Mouse (Mus musculus) heart, embryonic 14.5 days (tissue): ENCODE results near the gene S100a11. TPM values are rescaled to one million over a fixed set of nuclear protein-coding genes. Genes with fewer than 3 reads are reported as not detected.
"Not testable (repeated sequence)": the region's sequence is repeated elsewhere in the genome, so short reads cannot be mapped to it uniquely, and the experiment has no call there.

Experiments
- ATAC-seq: fragments of 200-750 bp; cut with Nextera tagmentation; 2 replicates; pipeline ENCODE4 v1.8.0; 2017; ENCODE audit warnings: low read depth, moderate TSS enrichment; ENCODE audit not compliant: insufficient number of reproducible peaks, insufficient read depth, low FRiP score
- H3K27ac ChIP-seq, 2 experiments: fragments of 200-500 bp in 1 of 2; fragments of 300-500 bp in 1 of 2; sonication (generic) in 1 of 2; replicated peaks in 1 of 2; 2 replicates each; pipeline ENCODE4 v1.5.1; 2012 to 2014; ENCODE audit warnings: low read depth in 2 of 2, low read length in 2 of 2, control low read depth in 1 of 2, mild to moderate bottlenecking in 1 of 2, mixed read lengths in 1 of 2; ENCODE audit not compliant: control insufficient read depth in 1 of 2, insufficient read depth in 1 of 2
- H3K27me3 ChIP-seq: fragments of 300-500 bp; sonication (generic); 2 replicates; pipeline ENCODE4 v1.6.1; 2014; ENCODE audit warnings: mild to moderate bottlenecking, low read length, control low read depth; ENCODE audit not compliant: control insufficient read depth, insufficient read depth
- H3K36me3 ChIP-seq: fragments of 300-500 bp; sonication (generic); 2 replicates; pipeline ENCODE4 v1.6.1; 2014; ENCODE audit warnings: mild to moderate bottlenecking, control low read depth, low read length, mixed read lengths; ENCODE audit not compliant: control insufficient read depth, insufficient read depth
- H3K4me1 ChIP-seq, 2 experiments: fragments of 200-500 bp in 1 of 2; fragments of 300-500 bp in 1 of 2; sonication (generic) in 1 of 2; 2 replicates each; pipeline ENCODE4 v1.6.1; 2012 to 2014; ENCODE audit warnings: low read length in 2 of 2, control low read depth in 1 of 2, mixed read lengths in 1 of 2; ENCODE audit not compliant: control insufficient read depth in 2 of 2, insufficient read depth in 2 of 2
- H3K4me2 ChIP-seq: fragments of 300-500 bp; sonication (generic); 2 replicates; pipeline ENCODE4 v1.6.1; 2014; ENCODE audit warnings: mild to moderate bottlenecking, low read length
- H3K4me3 ChIP-seq, 2 experiments: fragments of 200-500 bp in 1 of 2; fragments of 300-500 bp in 1 of 2; sonication (generic) in 1 of 2; 2 replicates each; pipeline ENCODE4 v1.5.1; 2012 to 2014; ENCODE audit warnings: low read length in 2 of 2, mild to moderate bottlenecking in 2 of 2, control low read depth in 1 of 2, low read depth in 1 of 2, moderate library complexity in 1 of 2; ENCODE audit not compliant: control insufficient read depth in 1 of 2, insufficient read depth in 1 of 2
- H3K9ac ChIP-seq: fragments of 300-500 bp; sonication (generic); 2 replicates; pipeline ENCODE4 v1.6.1; 2014; ENCODE audit warnings: mild to moderate bottlenecking, low read length
- H3K9me3 ChIP-seq: fragments of 300-500 bp; sonication (generic); 2 replicates; pipeline ENCODE4 v1.6.1; 2016; ENCODE audit warnings: low read length, control low read depth; ENCODE audit not compliant: control insufficient read depth
- WGBS: fragments of 180-500 bp; shearing (Covaris S2); extraction: QIAGEN DNeasy Blood & Tissue Kit; methylation state at CpG from one replicate; pipeline ENCODE4 v1.1.7; 2014; 5-methylcytosine and 5-hydroxymethylcytosine counted together
- polyA plus RNA-seq: library from polyadenylated mRNA; unstranded; fragments of >200 nt; fragmentation: Nextera tagmentation; extraction: Ambion mirVana; gene quantifications from 2 replicates; pipeline ENCODE4 v1.2.1, GENCODE M21; 2014

The S100a11 gene
- polyA plus RNA-seq, 1 experiment from 2014 or later: 961 TPM

DNA sequence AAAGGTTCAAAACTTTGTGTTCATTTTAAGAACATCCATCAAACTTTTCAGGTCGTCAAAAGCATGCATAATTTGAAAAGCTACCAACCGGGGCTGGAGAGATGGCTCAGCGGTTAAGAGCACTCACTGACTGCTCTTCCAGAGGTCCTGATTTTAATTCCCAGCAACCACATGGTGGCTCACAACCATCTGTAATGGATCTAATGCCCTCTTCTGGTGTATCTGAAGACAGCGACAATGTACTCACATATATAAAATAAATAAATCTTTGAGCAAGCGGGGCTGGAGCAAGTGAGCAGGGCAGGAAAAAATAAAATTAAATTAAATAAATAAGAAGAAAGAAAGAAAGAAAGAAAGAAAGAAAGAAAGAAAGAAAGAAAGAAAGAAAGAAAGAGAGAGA is 25.5 kb upstream of the S100a11 start:
- ATAC-seq, H3K36me3 ChIP-seq, H3K27ac ChIP-seq, H3K9me3 ChIP-seq, H3K4me2 ChIP-seq, H3K9ac ChIP-seq, H3K27me3 ChIP-seq, H3K4me1 ChIP-seq, H3K4me3 ChIP-seq: not testable (repeated sequence)
- WGBS: 22% methylated on average over 5 of the region's 5 CpGs

DNA sequence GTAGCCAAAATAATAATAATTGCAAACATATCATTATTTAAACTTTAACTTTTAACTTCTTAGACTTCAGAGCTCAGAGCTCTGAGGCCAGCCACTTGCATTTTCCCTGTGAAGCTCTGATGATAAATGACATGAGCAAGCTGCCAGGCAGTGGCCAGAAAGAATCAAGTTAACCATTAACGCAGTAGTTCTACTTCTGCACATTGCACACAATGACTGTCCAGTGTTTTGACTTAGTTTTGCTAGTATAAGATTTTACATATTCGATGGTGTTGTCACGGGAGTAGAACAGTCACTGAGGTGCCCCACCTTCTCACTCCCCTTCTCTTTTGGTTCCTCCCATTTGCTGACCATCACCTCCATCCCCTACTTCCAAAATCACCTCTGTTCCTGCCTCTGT is 23.2 kb upstream of the S100a11 start:
- H3K4me3 ChIP-seq: no peak overlapping the region
- no peaks in the 10 kb centered on the region for H3K36me3 ChIP-seq
- no peak overlapping the region for H3K27ac ChIP-seq
- no peak for ATAC-seq
- no peak overlapping the region for H3K4me2 ChIP-seq
- 77% methylated on average over 3 of the region's 3 CpGs for WGBS
- no peak overlapping the region for H3K9ac ChIP-seq
- no peaks in the 10 kb centered on the region for H3K4me1 ChIP-seq
- H3K9me3 ChIP-seq: no peaks in the 10 kb centered on the region
- no peaks in the 10 kb centered on the region for H3K27me3 ChIP-seq

DNA sequence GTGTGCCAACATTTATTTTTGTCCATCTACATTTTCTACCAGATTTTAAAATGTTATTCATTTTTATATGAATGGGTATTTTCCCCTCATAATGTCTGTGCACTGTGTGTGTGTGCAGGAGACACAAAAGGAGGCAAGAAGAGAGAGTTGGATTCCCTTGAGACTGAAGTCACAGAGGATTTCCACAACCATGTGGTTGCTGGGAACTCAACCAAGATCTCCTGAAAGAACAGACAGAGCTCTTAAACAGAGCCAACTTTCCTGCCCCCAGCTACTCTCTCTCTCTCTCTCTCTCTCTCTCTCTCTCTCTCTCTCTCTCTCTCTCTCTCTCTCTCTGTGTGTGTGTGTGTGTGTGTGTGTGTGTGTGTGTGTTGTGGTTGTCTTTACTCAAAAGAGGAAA is 21.2 kb upstream of the S100a11 start:
- no peak overlapping the region for H3K4me3 ChIP-seq
- no peak overlapping the region for H3K9ac ChIP-seq
- ATAC-seq: no peak
- no peak overlapping the region for H3K4me2 ChIP-seq
- H3K27ac ChIP-seq: no peak overlapping the region
- no peaks in the 10 kb centered on the region for H3K27me3 ChIP-seq
- no peaks in the 10 kb centered on the region for H3K4me1 ChIP-seq
- H3K36me3 ChIP-seq: no peaks in the 10 kb centered on the region
- H3K9me3 ChIP-seq: no peaks in the 10 kb centered on the region

DNA sequence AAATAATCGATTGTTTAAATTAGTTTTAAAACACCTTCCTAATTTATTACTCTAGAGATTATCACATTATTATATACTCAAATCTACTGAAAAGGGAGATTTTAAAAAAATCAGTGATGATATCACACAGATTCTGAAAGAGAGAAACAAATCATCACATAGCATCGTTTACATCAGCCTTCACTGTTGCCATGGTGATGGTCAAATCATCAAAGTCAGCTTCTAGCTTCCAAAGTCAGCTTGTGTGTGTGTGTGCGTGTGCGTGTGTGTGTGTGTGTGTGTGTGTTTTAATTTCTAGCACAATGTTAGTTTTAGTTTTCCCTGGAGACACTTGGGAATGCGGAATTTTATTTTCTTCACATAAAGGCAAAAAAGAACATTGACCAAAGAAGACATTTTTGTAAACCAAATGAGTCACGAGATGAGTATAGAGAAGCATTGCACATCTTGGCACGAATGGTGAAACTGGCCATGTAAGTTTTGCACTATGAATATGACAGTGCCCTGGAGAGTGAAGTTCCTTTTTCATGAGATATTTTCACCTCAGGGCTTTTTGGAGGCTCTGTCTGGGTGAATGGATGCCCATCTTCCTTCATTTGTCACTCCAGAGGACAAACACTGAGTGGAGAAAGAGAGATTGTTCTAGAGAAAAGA is 15.6 kb upstream of the S100a11 start:
- Histone ChIP-seq H3K9me3 (no peaks in the 10 kb centered on the region), H3K4me1 (no peaks in the 10 kb centered on the region; a peak in 1 of 4 replicates), H3K36me3 (no peaks in the 10 kb centered on the region), H3K27me3 (no peaks in the 10 kb centered on the region), H3K4me3 (no peak overlapping the region), H3K27ac (no peak overlapping the region), H3K9ac (no peak overlapping the region), H3K4me2 (no peak overlapping the region)
- no peak for ATAC-seq
- WGBS: 84% methylated on average over 7 of the region's 7 CpGs

DNA sequence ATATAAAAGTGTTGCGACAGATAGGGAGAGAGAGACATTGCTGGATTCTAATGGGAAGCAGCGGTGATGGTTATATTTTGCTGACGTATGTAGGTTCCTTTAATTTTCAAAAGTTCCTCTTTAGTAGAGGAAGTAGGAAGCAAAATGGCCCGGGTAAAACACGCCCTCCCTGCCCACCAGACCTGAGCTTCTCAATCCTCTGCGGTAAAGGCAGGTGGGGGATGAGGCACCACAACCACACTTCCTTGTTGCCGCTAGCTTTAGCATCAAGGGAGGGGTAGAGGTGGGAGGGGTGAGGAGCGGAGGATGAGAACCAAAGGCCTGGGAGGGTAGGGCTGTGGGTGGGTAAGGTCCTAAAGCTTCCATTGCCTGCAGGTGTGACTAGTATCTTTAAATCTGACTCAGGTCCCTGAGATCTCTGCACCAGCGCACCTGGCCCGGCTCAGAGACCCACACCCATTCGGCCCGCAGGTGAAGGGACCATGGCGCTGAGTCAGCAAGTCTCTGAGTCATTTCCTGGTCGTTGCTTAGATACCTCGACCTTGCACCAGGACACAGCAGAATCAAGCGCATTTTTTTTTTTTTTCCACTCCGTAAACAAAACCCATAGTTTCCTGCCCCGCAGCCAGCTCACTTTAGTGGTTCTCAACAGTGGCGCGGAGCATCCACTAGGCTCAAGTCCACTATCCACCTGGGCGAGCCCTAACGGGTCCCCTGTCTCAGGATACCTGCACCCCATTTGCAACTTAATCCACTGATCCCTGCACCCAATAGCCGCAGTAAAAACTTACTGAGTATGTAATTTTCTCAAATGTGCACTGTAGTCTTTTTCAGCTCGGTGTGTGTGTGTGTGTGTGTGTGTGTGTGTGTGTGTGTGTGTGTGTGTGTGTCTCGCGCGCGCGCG is 14.1 kb upstream of the S100a11 start:
- H3K4me2 ChIP-seq: peak overlapping the region; percentile 44
- WGBS: 34% methylated on average over 30 of the region's 30 CpGs
- no peak overlapping the region for H3K27ac ChIP-seq

DNA sequence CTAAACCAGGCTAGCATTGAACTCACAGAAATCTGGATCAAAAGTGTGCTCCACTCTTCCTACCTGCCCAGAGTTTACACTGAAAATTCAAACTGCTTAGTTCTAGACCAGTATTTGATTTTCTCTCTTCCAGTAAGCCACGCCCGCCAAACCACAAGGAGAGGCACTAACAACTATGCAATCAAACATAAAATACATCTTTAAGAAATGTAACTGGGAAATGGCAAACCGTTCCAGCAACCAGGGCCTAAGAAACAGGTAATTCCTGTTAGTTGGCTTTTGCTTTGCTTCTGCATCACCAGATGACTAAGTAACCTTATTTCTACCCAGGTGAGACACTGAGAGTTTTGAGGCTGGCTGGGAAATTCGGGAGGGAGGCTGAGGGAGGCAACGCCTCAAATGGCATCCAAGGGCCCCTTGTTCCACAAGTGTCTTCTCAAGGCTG is 13.4 kb upstream of the S100a11 start:
- 68% methylated on average over 5 of the region's 5 CpGs for WGBS
- Histone ChIP-seq H3K27ac (no peak overlapping the region), H3K4me1 (no peaks in the 10 kb centered on the region; a peak in 1 of 4 replicates), H3K9me3 (no peaks in the 10 kb centered on the region), H3K4me2 (no peak overlapping the region; the same call in 1 of the 2 replicates), H3K4me3 (no peak overlapping the region), H3K36me3 (no peaks in the 10 kb centered on the region), H3K27me3 (no peaks in the 10 kb centered on the region), H3K9ac (no peak overlapping the region)
- no peak for ATAC-seq

More for the DNA sequence above, 14.1 kb upstream of the S100a11 start:
- no peak for ATAC-seq
- Histone ChIP-seq H3K9ac (no peak overlapping the region), H3K4me1 (no peaks in the 10 kb centered on the region; a peak in 1 of 4 replicates), H3K27me3 (no peaks in the 10 kb centered on the region), H3K9me3 (no peaks in the 10 kb centered on the region), H3K4me3 (no peak overlapping the region), H3K36me3 (no peaks in the 10 kb centered on the region)

DNA sequence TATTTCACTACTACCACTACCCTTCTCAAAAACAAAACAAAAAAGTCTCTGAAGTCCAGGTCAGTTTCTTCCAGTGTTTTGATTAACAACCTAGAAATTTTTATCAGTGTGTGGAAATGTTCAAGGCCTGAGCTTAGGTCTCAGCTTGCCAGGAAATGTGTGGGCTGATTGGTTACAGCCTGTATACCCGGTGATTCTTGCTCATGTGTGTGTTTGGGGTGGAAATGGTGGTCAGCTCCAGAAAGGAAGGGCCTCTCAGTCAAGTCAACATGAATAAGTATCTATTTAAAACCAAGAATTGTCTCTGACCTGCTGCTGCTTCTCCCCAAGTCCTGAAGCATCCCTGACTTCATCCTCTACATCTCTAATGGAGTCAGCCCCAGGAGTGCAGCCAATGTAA is 11.0 kb upstream of the S100a11 start:
- no peak overlapping the region for H3K27ac ChIP-seq
- no peaks in the 10 kb centered on the region for H3K36me3 ChIP-seq
- ATAC-seq: no peak
- H3K9ac ChIP-seq: no peak overlapping the region
- no peaks in the 10 kb centered on the region; a peak in 1 of 4 replicates for H3K4me1 ChIP-seq
- H3K9me3 ChIP-seq: no peaks in the 10 kb centered on the region
- WGBS: 41% methylated on average over 1 of the region's 1 CpGs
- no peak overlapping the region for H3K4me3 ChIP-seq
- H3K4me2 ChIP-seq: no peak overlapping the region
- H3K27me3 ChIP-seq: no peaks in the 10 kb centered on the region
